Mouse (Mus musculus) liver, embryonic 16.5 days (tissue): ENCODE results near the gene Ptprj. TPM values are rescaled to one million over a fixed set of nuclear protein-coding genes. Genes with fewer than 3 reads are reported as not detected.
A peak's percentile ranks its signal among the peaks of the same experiment; 100 is the strongest.

Experiments
- ATAC-seq: fragments of 200-750 bp; cut with Nextera tagmentation; 2 replicates; pipeline ENCODE4 v1.8.0; 2017; ENCODE audit warnings: low read depth, mild to moderate bottlenecking, moderate number of reproducible peaks, moderate library complexity
- H3K27ac ChIP-seq: fragments of 300-500 bp; sonication (generic); 2 replicates; pipeline ENCODE4 v1.5.1; 2014; ENCODE audit warnings: mild to moderate bottlenecking, low read length
- H3K27me3 ChIP-seq: fragments of 300-500 bp; sonication (generic); 2 replicates; pipeline ENCODE4 v1.6.1; 2014; ENCODE audit warnings: low read depth, low read length, mixed read lengths; ENCODE audit not compliant: control insufficient read depth, insufficient read depth
- H3K36me3 ChIP-seq: fragments of 300-500 bp; sonication (generic); 2 replicates; pipeline ENCODE4 v1.6.1; 2014; ENCODE audit warnings: mild to moderate bottlenecking; ENCODE audit not compliant: control insufficient read depth, insufficient read depth
- H3K4me1 ChIP-seq: fragments of 300-500 bp; sonication (generic); 2 replicates; pipeline ENCODE4 v1.6.1; 2014; ENCODE audit warnings: low read depth, low read length, mixed read lengths; ENCODE audit not compliant: control insufficient read depth
- H3K4me2 ChIP-seq: fragments of 300-500 bp; sonication (generic); 2 replicates; pipeline ENCODE4 v1.6.1; 2014; ENCODE audit warnings: low read depth, low read length, mixed read lengths
- H3K4me3 ChIP-seq: fragments of 300-500 bp; sonication (generic); 2 replicates; pipeline ENCODE4 v1.5.1; 2014; ENCODE audit warnings: low read depth, mild to moderate bottlenecking, low read length
- H3K9ac ChIP-seq: fragments of 300-500 bp; sonication (generic); 2 replicates; pipeline ENCODE4 v1.6.1; 2014; ENCODE audit warnings: low read depth, low read length
- H3K9me3 ChIP-seq: fragments of 300-500 bp; sonication (generic); replicated peaks from 2 replicates; pipeline ENCODE4 v1.6.1; 2016; ENCODE audit warnings: low read length; ENCODE audit not compliant: control insufficient read depth
- WGBS: fragments of 180-500 bp; shearing (Covaris S2); extraction: QIAGEN DNeasy Blood & Tissue Kit; methylation state at CpG from one replicate; pipeline ENCODE4 v1.1.7; 2014; ENCODE audit not compliant: insufficient replicate concordance; 5-methylcytosine and 5-hydroxymethylcytosine counted together
- polyA plus RNA-seq: library from polyadenylated mRNA; unstranded; fragments of >200 nt; fragmentation: Nextera tagmentation; extraction: Ambion mirVana; gene quantifications from 2 replicates; pipeline ENCODE4 v1.2.1, GENCODE M21; 2015

Ptprj gene
- polyA plus RNA-seq, 1 experiment from 2014 or later = 2.1 TPM

- Histone ChIP-seq H3K27me3 (no peaks in the 10 kb centered on the region; the same call in 1 of the 2 replicates), H3K27ac (peak overlapping the region; percentile 5; the same call in 1 of the 2 replicates), H3K4me2 (peak overlapping the region; percentile 100), H3K9ac (peak overlapping the region; percentile 90), H3K36me3 (no peaks in the 10 kb centered on the region), H3K4me3 (peak overlapping the region; percentile 81), H3K4me1 (peaks cover 37% of the 10 kb centered on the region), H3K9me3 (no peaks in the 10 kb centered on the region)
- 9% methylated on average over 11 of the region's 11 CpGs for WGBS
- ATAC-seq = no peak
These were observed 754 bp upstream of the Ptprj start for GRCm38 (mm10) chr2:90581006-90581795.

GRCm38 (mm10) chr2:90579728-90580235 is 665 bp downstream of the Ptprj start:
- Histone ChIP-seq H3K9ac (peak overlapping the region; percentile 90), H3K4me2 (peak overlapping the region; percentile 100), H3K9me3 (no peaks in the 10 kb centered on the region), H3K27ac (peak overlapping the region; percentile 76), H3K27me3 (no peaks in the 10 kb centered on the region), H3K36me3 (no peaks in the 10 kb centered on the region), H3K4me3 (peak overlapping the region; percentile 81), H3K4me1 (peaks cover 49% of the 10 kb centered on the region)
- under 1% methylated on average over 37 of the region's 44 CpGs for WGBS
- ATAC-seq = peak; percentile 62

GRCm38 (mm10) chr2:90579038-90579727 is 1.3 kb downstream of the Ptprj start:
- ATAC-seq = no peak; the same call in 1 of the 2 replicates
- Histone ChIP-seq H3K27ac (peak overlapping the region; percentile 76), H3K4me2 (peak overlapping the region; percentile 100), H3K27me3 (no peaks in the 10 kb centered on the region), H3K36me3 (no peaks in the 10 kb centered on the region), H3K9ac (peak overlapping the region; percentile 90), H3K9me3 (no peaks in the 10 kb centered on the region), H3K4me1 (peaks cover 55% of the 10 kb centered on the region), H3K4me3 (peak overlapping the region; percentile 81)
- 2% methylated on average over 22 of the region's 23 CpGs for WGBS

GRCm38 (mm10) chr2:90577451-90578279 is 2.8 kb downstream of the Ptprj start:
- Histone ChIP-seq H3K9ac (no peak overlapping the region), H3K4me1 (peaks cover 63% of the 10 kb centered on the region), H3K4me3 (no peak overlapping the region), H3K4me2 (peak overlapping the region; percentile 16; the same call in 1 of the 2 replicates), H3K27me3 (no peaks in the 10 kb centered on the region), H3K27ac (peak overlapping the region; percentile 39), H3K9me3 (no peaks in the 10 kb centered on the region), H3K36me3 (no peaks in the 10 kb centered on the region)
- WGBS = 59% methylated on average over 7 of the region's 7 CpGs
- ATAC-seq = no peak

- no peaks in the 10 kb centered on the region for H3K27me3 ChIP-seq
- no peak overlapping the region for H3K4me3 ChIP-seq
- WGBS = 42% methylated on average over 1 of the region's 1 CpGs
- H3K9me3 ChIP-seq = no peaks in the 10 kb centered on the region
- peak overlapping the region; percentile 54 for H3K27ac ChIP-seq
- no peak overlapping the region for H3K9ac ChIP-seq
- no peaks in the 10 kb centered on the region for H3K36me3 ChIP-seq
- peaks cover 63% of the 10 kb centered on the region for H3K4me1 ChIP-seq
- peak overlapping the region; percentile 16; the same call in 1 of the 2 replicates for H3K4me2 ChIP-seq
- ATAC-seq = no peak
These were observed 3.5 kb downstream of the Ptprj start for GRCm38 (mm10) chr2:90576936-90577335.

- Histone ChIP-seq H3K9ac (no peak overlapping the region), H3K4me3 (no peak overlapping the region), H3K36me3 (no peaks in the 10 kb centered on the region), H3K4me2 (no peak overlapping the region), H3K4me1 (peaks cover 60% of the 10 kb centered on the region), H3K27me3 (no peaks in the 10 kb centered on the region), H3K9me3 (no peaks in the 10 kb centered on the region), H3K27ac (no peak overlapping the region; the same call in 1 of the 2 replicates)
- no peak for ATAC-seq
- WGBS = 85% methylated on average over 6 of the region's 6 CpGs
These were observed 4.0 kb downstream of the Ptprj start for GRCm38 (mm10) chr2:90576411-90576810.

GRCm38 (mm10) chr2:90575713-90576112 is 4.7 kb downstream of the Ptprj start:
- peaks cover 53% of the 10 kb centered on the region for H3K4me1 ChIP-seq
- H3K27ac ChIP-seq = peak overlapping the region; percentile 40
- H3K4me3 ChIP-seq = no peak overlapping the region
- no peak for ATAC-seq
- H3K9ac ChIP-seq = no peak overlapping the region
- no peaks in the 10 kb centered on the region for H3K9me3 ChIP-seq
- H3K4me2 ChIP-seq = no peak overlapping the region
- H3K36me3 ChIP-seq = no peaks in the 10 kb centered on the region
- no peaks in the 10 kb centered on the region for H3K27me3 ChIP-seq
- WGBS = 71% methylated on average over 5 of the region's 5 CpGs

GRCm38 (mm10) chr2:90575116-90575515 is 5.3 kb downstream of the Ptprj start:
- peak overlapping the region; percentile 38 for H3K27ac ChIP-seq
- H3K4me3 ChIP-seq = no peak overlapping the region
- H3K27me3 ChIP-seq = no peaks in the 10 kb centered on the region
- H3K9me3 ChIP-seq = no peaks in the 10 kb centered on the region
- H3K36me3 ChIP-seq = no peaks in the 10 kb centered on the region
- WGBS = 15% methylated on average over 3 of the region's 3 CpGs
- H3K9ac ChIP-seq = no peak overlapping the region; the same call in 1 of the 2 replicates
- H3K4me2 ChIP-seq = peak overlapping the region; percentile 60; the same call in 1 of the 2 replicates
- ATAC-seq = no peak
- H3K4me1 ChIP-seq = peaks cover 52% of the 10 kb centered on the region
